Mouse (Mus musculus) limb, embryonic 11.5 days (tissue): ENCODE measurements around the gene Slco2a1. TPM values are rescaled to one million over a fixed set of nuclear protein-coding genes. Genes with fewer than 3 reads are reported as not detected.

Source experiments
- ATAC-seq: fragments of 200-750 bp; cut with Nextera tagmentation; 2 replicates; pipeline ENCODE4 v1.8.0; 2017; ENCODE audit warnings: low read depth; ENCODE audit not compliant: insufficient number of reproducible peaks, low FRiP score, low TSS enrichment
- DNase-seq: peaks from one replicate; pipeline ENCODE4 v3.0.0-alpha.2; 2015; ENCODE audit warnings: low spot score
- H3K27ac ChIP-seq: fragments of 300-500 bp; sonication (generic); replicated peaks from 2 replicates; pipeline ENCODE4 v1.5.1; 2014; ENCODE audit warnings: low read depth, mild to moderate bottlenecking, low read length
- H3K27me3 ChIP-seq: fragments of 300-500 bp; sonication (generic); 2 replicates; pipeline ENCODE4 v1.6.1; 2014; ENCODE audit warnings: mild to moderate bottlenecking, low read length, mixed read lengths; ENCODE audit not compliant: control insufficient read depth, insufficient read depth
- H3K36me3 ChIP-seq: fragments of 300-500 bp; sonication (generic); 2 replicates; pipeline ENCODE4 v1.6.1; 2014; ENCODE audit warnings: mild to moderate bottlenecking, low read length, moderate library complexity, mixed read lengths; ENCODE audit not compliant: control insufficient read depth, insufficient read depth
- H3K4me1 ChIP-seq: fragments of 300-500 bp; sonication (generic); 2 replicates; pipeline ENCODE4 v1.6.1; 2014; ENCODE audit warnings: low read length, mixed read lengths; ENCODE audit not compliant: control insufficient read depth, insufficient read depth
- H3K4me2 ChIP-seq: fragments of 300-500 bp; sonication (generic); 2 replicates; pipeline ENCODE4 v1.6.1; 2014; ENCODE audit warnings: low read depth, mild to moderate bottlenecking, moderate library complexity; ENCODE audit not compliant: severe bottlenecking
- H3K4me3 ChIP-seq: fragments of 300-500 bp; sonication (generic); 2 replicates; pipeline ENCODE4 v1.5.1; 2014; ENCODE audit warnings: low read depth, low read length
- H3K9ac ChIP-seq: fragments of 300-500 bp; sonication (generic); 2 replicates; pipeline ENCODE4 v1.6.1; 2014; ENCODE audit warnings: mild to moderate bottlenecking, low read length
- H3K9me3 ChIP-seq: fragments of 300-500 bp; sonication (generic); 2 replicates; pipeline ENCODE4 v1.6.1; 2016; ENCODE audit warnings: low read length; ENCODE audit not compliant: control insufficient read depth
- WGBS: fragments of 180-500 bp; shearing (Covaris S2); extraction: QIAGEN DNeasy Blood & Tissue Kit; methylation state at CpG from one replicate; pipeline ENCODE4 v1.1.7; 2014; 5-methylcytosine and 5-hydroxymethylcytosine counted together
- polyA plus RNA-seq: library from polyadenylated mRNA; unstranded; fragments of >200 nt; fragmentation: Nextera tagmentation; extraction: Ambion mirVana; gene quantifications from 2 replicates; pipeline ENCODE4 v1.2.1, GENCODE M21; 2014

Gene Slco2a1
- polyA plus RNA-seq, 1 experiment from 2014 or later: 0.60 TPM

GRCm38 (mm10) chr9:102961356-102962092, 27.0 kb upstream of the Slco2a1 start:
- Histone ChIP-seq H3K9me3 (no peaks in the 10 kb centered on the region), H3K27me3 (no peaks in the 10 kb centered on the region), H3K4me2 (no peak overlapping the region), H3K4me3 (no peak overlapping the region), H3K9ac (no peak overlapping the region), H3K27ac (no peak overlapping the region), H3K36me3 (no peaks in the 10 kb centered on the region), H3K4me1 (peaks cover 3% of the 10 kb centered on the region)
- DNase-seq: no peak
- WGBS: 16% methylated on average over 8 of the region's 8 CpGs
- no peak for ATAC-seq

GRCm38 (mm10) chr9:102962093-102962788, 26.3 kb upstream of the Slco2a1 start:
- Histone ChIP-seq H3K36me3 (no peaks in the 10 kb centered on the region), H3K9ac (no peak overlapping the region), H3K9me3 (no peaks in the 10 kb centered on the region), H3K4me3 (no peak overlapping the region), H3K4me1 (peaks cover 3% of the 10 kb centered on the region), H3K27me3 (no peaks in the 10 kb centered on the region), H3K4me2 (no peak overlapping the region), H3K27ac (no peak overlapping the region)
- WGBS: 64% methylated on average over 10 of the region's 10 CpGs
- ATAC-seq (0 out of 2 replicates have a peak, but pooled peaks have one; percentile 3), DNase-seq (no peak)

- no peak for ATAC-seq
- Histone ChIP-seq H3K9me3 (no peaks in the 10 kb centered on the region), H3K27me3 (no peaks in the 10 kb centered on the region), H3K9ac (no peak overlapping the region), H3K4me2 (no peak overlapping the region), H3K36me3 (no peaks in the 10 kb centered on the region), H3K27ac (no peak overlapping the region), H3K4me1 (peaks cover 3% of the 10 kb centered on the region), H3K4me3 (no peak overlapping the region)
- DNase-seq: no peak
- 37% methylated on average over 7 of the region's 7 CpGs for WGBS
Observed at GRCm38 (mm10) chr9:102963321-102963720, 25.2 kb upstream of the Slco2a1 start.

GRCm38 (mm10) chr9:102964644-102965043, 23.9 kb upstream of the Slco2a1 start:
- ATAC-seq: no peak
- no peak for DNase-seq
- WGBS: 87% methylated on average over 9 of the region's 9 CpGs

GRCm38 (mm10) chr9:102972393-102973050, 16.0 kb upstream of the Slco2a1 start:
- Histone ChIP-seq H3K4me2 (no peak overlapping the region), H3K36me3 (no peaks in the 10 kb centered on the region), H3K9ac (no peak overlapping the region), H3K9me3 (no peaks in the 10 kb centered on the region), H3K27me3 (no peaks in the 10 kb centered on the region), H3K27ac (no peak overlapping the region), H3K4me1 (peaks cover 3% of the 10 kb centered on the region; the same call in 1 of the 2 replicates), H3K4me3 (no peak overlapping the region)
- ATAC-seq (no peak), DNase-seq (no peak)
- 86% methylated on average over 2 of the region's 2 CpGs for WGBS

More at GRCm38 (mm10) chr9:102964644-102965043, 23.9 kb upstream of the Slco2a1 start:
- H3K4me3 ChIP-seq: no peak overlapping the region
- no peaks in the 10 kb centered on the region for H3K36me3 ChIP-seq
- H3K4me2 ChIP-seq: no peak overlapping the region
- H3K27ac ChIP-seq: no peak overlapping the region
- no peaks in the 10 kb centered on the region for H3K9me3 ChIP-seq
- H3K4me1 ChIP-seq: peaks cover 3% of the 10 kb centered on the region
- H3K27me3 ChIP-seq: no peaks in the 10 kb centered on the region
- H3K9ac ChIP-seq: no peak overlapping the region

- 89% methylated on average over 2 of the region's 2 CpGs for WGBS
- H3K4me1 ChIP-seq: peaks cover 8% of the 10 kb centered on the region
- H3K4me3 ChIP-seq: no peak overlapping the region
- H3K4me2 ChIP-seq: no peak overlapping the region
- ATAC-seq: no peak
- DNase-seq: no peak
- H3K9ac ChIP-seq: no peak overlapping the region
- no peaks in the 10 kb centered on the region for H3K9me3 ChIP-seq
- no peaks in the 10 kb centered on the region for H3K27me3 ChIP-seq
- H3K36me3 ChIP-seq: no peaks in the 10 kb centered on the region
- H3K27ac ChIP-seq: no peak overlapping the region
Observed at GRCm38 (mm10) chr9:102975887-102976286, 12.6 kb upstream of the Slco2a1 start.

GRCm38 (mm10) chr9:102977090-102977489, 11.4 kb upstream of the Slco2a1 start:
- H3K27me3 ChIP-seq: no peaks in the 10 kb centered on the region
- no peak overlapping the region for H3K9ac ChIP-seq
- no peaks in the 10 kb centered on the region for H3K9me3 ChIP-seq
- WGBS: 69% methylated on average over 1 of the region's 1 CpGs
- ATAC-seq: no peak
- no peak overlapping the region for H3K4me3 ChIP-seq
- peaks cover 8% of the 10 kb centered on the region for H3K4me1 ChIP-seq
- no peak for DNase-seq
- H3K27ac ChIP-seq: no peak overlapping the region
- H3K4me2 ChIP-seq: no peak overlapping the region
- H3K36me3 ChIP-seq: no peaks in the 10 kb centered on the region

GRCm38 (mm10) chr9:102977791-102978492, 10.6 kb upstream of the Slco2a1 start:
- H3K27ac ChIP-seq: peak overlapping the region; percentile 30; the same call in 1 of the 2 replicates
- no peak overlapping the region for H3K4me3 ChIP-seq
- WGBS: 17% methylated on average over 9 of the region's 9 CpGs
- no peak overlapping the region for H3K4me2 ChIP-seq
- H3K27me3 ChIP-seq: no peaks in the 10 kb centered on the region
- DNase-seq (peak; percentile 59), ATAC-seq (peak; percentile 44; the same call in 1 of the 2 replicates)
- H3K9ac ChIP-seq: no peak overlapping the region
- H3K4me1 ChIP-seq: peaks cover 8% of the 10 kb centered on the region
- no peaks in the 10 kb centered on the region for H3K9me3 ChIP-seq
- no peaks in the 10 kb centered on the region for H3K36me3 ChIP-seq
